Mouse (Mus musculus) megakaryocyte, embryonic 14.5 days (primary cell): ENCODE data around the gene Snapc3. TPM values are rescaled to one million over a fixed set of nuclear protein-coding genes. Genes with fewer than 3 reads are reported as not detected.
"Not testable (repeated sequence)": the region's sequence is repeated elsewhere in the genome, so short reads cannot be mapped to it uniquely, and the experiment has no call there.

ENCODE experiments used
- H3K27me3 ChIP-seq: replicated peaks from 2 replicates; pipeline ENCODE3; 2012; ENCODE audit warnings: inconsistent platforms
- H3K36me3 ChIP-seq: replicated peaks from 2 replicates; pipeline ENCODE3; 2012; ENCODE audit warnings: low read length, inconsistent platforms, mixed read lengths
- H3K4me1 ChIP-seq: 2 replicates; pipeline ENCODE4 v1.6.1; 2012; ENCODE audit warnings: inconsistent platforms
- H3K4me3 ChIP-seq: replicated peaks from 2 replicates; pipeline ENCODE3; 2012; ENCODE audit warnings: moderate library complexity, mild to moderate bottlenecking, inconsistent platforms
- H3K9me3 ChIP-seq: 2 replicates; pipeline ENCODE4 v1.6.1; 2012; ENCODE audit warnings: inconsistent platforms
- FLI1 ChIP-seq: IDR thresholded peaks from 2 replicates; pipeline ENCODE4 v1.6.1; 2012; ENCODE audit warnings: low read length, inconsistent platforms, mixed read lengths
- GATA1 ChIP-seq: IDR thresholded peaks from 3 replicates; pipeline ENCODE4 v1.6.1; 2012; ENCODE audit warnings: mixed read lengths, low read length, inconsistent platforms, borderline replicate concordance
- polyA plus RNA-seq: library from polyadenylated mRNA; stranded (reverse); fragments of >175 nt; gene quantifications from 2 replicates; pipeline ENCODE4 v1.2.3, GENCODE M21; 2012; ENCODE audit warnings: low replicate concordance; ENCODE audit not compliant: insufficient read depth

Gene Snapc3
- polyA plus RNA-seq, 1 experiment, result 6.8 TPM

- Histone ChIP-seq H3K4me1 (peaks cover 35% of the 10 kb centered on the region), H3K9me3 (no peaks in the 10 kb centered on the region), H3K27me3 (peaks cover 12% of the 10 kb centered on the region), H3K4me3 (no peak overlapping the region), H3K36me3 (no peaks in the 10 kb centered on the region)
- TF ChIP-seq GATA1, result no peak
- TF ChIP-seq FLI1, result no peak
Observed at GRCm38 (mm10) chr4:83514976-83515669, 97.6 kb downstream of the Snapc3 start.

- not testable (repeated sequence) for H3K27me3 ChIP-seq, H3K4me3 ChIP-seq, H3K36me3 ChIP-seq, H3K9me3 ChIP-seq
- H3K4me1 ChIP-seq, result peaks cover 29% of the 10 kb centered on the region
Observed at GRCm38 (mm10) chr4:83516144-83516543, 98.6 kb downstream of the Snapc3 start.

Other genes with a start within 250 kb of the Snapc3 start
- 2.4 TPM in 1 of 2 replicates, not detected in the other for gene Ttc39b, start 93.5 kb upstream of the Snapc3 start, polyA plus RNA-seq
- gene Psip1, start 68.7 kb downstream of the Snapc3 start, polyA plus RNA-seq, result 18.4 and 25.6 TPM in 2 replicates
- 0.62 TPM in 1 of 2 replicates, not detected in the other for gene Ccdc171, start 107.8 kb downstream of the Snapc3 start, polyA plus RNA-seq